Mouse (Mus musculus) stomach, postnatal 0 days (tissue): ENCODE results near the gene Nrxn3. TPM values are rescaled to one million over a fixed set of nuclear protein-coding genes. Genes with fewer than 3 reads are reported as not detected.

Experiments
- ATAC-seq: fragments of 200-750 bp; cut with Nextera tagmentation; 2 replicates; pipeline ENCODE4 v1.8.0; 2017; ENCODE audit not compliant: low FRiP score, low TSS enrichment
- DNase-seq: peaks from one replicate; pipeline ENCODE4 v3.0.0-alpha.2; 2016; ENCODE audit warnings: low spot score
- H3K27ac ChIP-seq: fragments of 300-500 bp; sonication (generic); replicated peaks from 2 replicates; pipeline ENCODE4 v1.5.1; 2014; ENCODE audit warnings: mild to moderate bottlenecking, control low read depth
- H3K27me3 ChIP-seq: fragments of 300-500 bp; sonication (generic); 2 replicates; pipeline ENCODE4 v1.6.1; 2014; ENCODE audit warnings: low read length; ENCODE audit not compliant: control insufficient read depth, insufficient read depth
- H3K36me3 ChIP-seq: fragments of 300-500 bp; sonication (generic); 2 replicates; pipeline ENCODE4 v1.6.1; 2014; ENCODE audit warnings: low read length, mixed read lengths; ENCODE audit not compliant: control insufficient read depth, insufficient read depth
- H3K4me1 ChIP-seq: fragments of 300-500 bp; sonication (generic); replicated peaks from 2 replicates; pipeline ENCODE4 v1.6.1; 2014; ENCODE audit warnings: antibody characterized with exemption; ENCODE audit not compliant: control insufficient read depth, insufficient read depth
- H3K4me2 ChIP-seq: fragments of 300-500 bp; sonication (generic); replicated peaks from 2 replicates; pipeline ENCODE4 v1.6.1; 2014; ENCODE audit warnings: low read depth, mild to moderate bottlenecking, control low read depth, moderate library complexity
- H3K4me3 ChIP-seq: fragments of 300-500 bp; sonication (generic); 2 replicates; pipeline ENCODE4 v1.5.1; 2014; ENCODE audit warnings: low read depth, low read length, control low read depth
- H3K9ac ChIP-seq: fragments of 300-500 bp; sonication (generic); 2 replicates; pipeline ENCODE4 v1.6.1; 2014; ENCODE audit warnings: mild to moderate bottlenecking, low read length, control low read depth, mixed read lengths
- H3K9me3 ChIP-seq: fragments of 300-500 bp; sonication (generic); 2 replicates; pipeline ENCODE4 v1.6.1; 2016; ENCODE audit warnings: low read length; ENCODE audit not compliant: control insufficient read depth
- CTCF ChIP-seq: IDR thresholded peaks from 2 replicates; pipeline ENCODE4 v1.5.1; 2016; ENCODE audit warnings: antibody characterized with exemption, low read depth, mild to moderate bottlenecking, moderate library complexity
- EP300 ChIP-seq: optimal IDR thresholded peaks from 2 replicates; pipeline ENCODE3; 2016; ENCODE audit warnings: antibody characterized with exemption
- WGBS: fragments of 180-500 bp; shearing (Covaris S2); extraction: QIAGEN DNeasy Blood & Tissue Kit; methylation state at CpG from one replicate; pipeline ENCODE4 v1.1.7; 2014; 5-methylcytosine and 5-hydroxymethylcytosine counted together
- polyA plus RNA-seq: library from polyadenylated mRNA; unstranded; fragments of >200 nt; fragmentation: Nextera tagmentation; extraction: Ambion mirVana; gene quantifications from 2 replicates; pipeline ENCODE4 v1.2.1, GENCODE M21; 2015

Gene Nrxn3
- polyA plus RNA-seq, 1 experiment from 2014 or later, result 1.0 TPM

GRCm38 (mm10) chr12:89505121-89505764 lies 782.6 kb downstream of the Nrxn3 start:
- no peak overlapping the region for H3K4me2 ChIP-seq
- TF ChIP-seq EP300 (no peak), CTCF (peak; percentile 89)
- no peaks in the 10 kb centered on the region for H3K9me3 ChIP-seq
- peak; percentile 23 for DNase-seq
- H3K27me3 ChIP-seq, result no peaks in the 10 kb centered on the region
- H3K27ac ChIP-seq, result no peak overlapping the region
- no peak for ATAC-seq
- H3K4me3 ChIP-seq, result no peak overlapping the region
- H3K4me1 ChIP-seq, result no peaks in the 10 kb centered on the region
- H3K36me3 ChIP-seq, result no peaks in the 10 kb centered on the region
- no peak overlapping the region for H3K9ac ChIP-seq
- WGBS, result 31% methylated on average over 2 of the region's 2 CpGs

GRCm38 (mm10) chr12:89508970-89509369 lies 786.3 kb downstream of the Nrxn3 start:
- DNase-seq (no peak), ATAC-seq (no peak)
- Histone ChIP-seq H3K9me3 (no peaks in the 10 kb centered on the region), H3K36me3 (no peaks in the 10 kb centered on the region), H3K4me2 (no peak overlapping the region), H3K27ac (no peak overlapping the region), H3K27me3 (no peaks in the 10 kb centered on the region), H3K4me1 (no peaks in the 10 kb centered on the region), H3K4me3 (no peak overlapping the region), H3K9ac (no peak overlapping the region)
- TF ChIP-seq EP300 (no peak), CTCF (no peak)

- TF ChIP-seq EP300 (no peak), CTCF (peak; percentile 94)
- ATAC-seq (no peak), DNase-seq (peak; percentile 27)
- Histone ChIP-seq H3K27ac (no peak overlapping the region), H3K9me3 (no peaks in the 10 kb centered on the region), H3K9ac (no peak overlapping the region), H3K4me1 (no peaks in the 10 kb centered on the region), H3K4me3 (no peak overlapping the region), H3K4me2 (no peak overlapping the region), H3K36me3 (no peaks in the 10 kb centered on the region), H3K27me3 (no peaks in the 10 kb centered on the region)
- 34% methylated on average over 7 of the region's 7 CpGs for WGBS
These were observed 791.1 kb downstream of the Nrxn3 start for GRCm38 (mm10) chr12:89513759-89514158.

- H3K9ac ChIP-seq, result no peak overlapping the region
- no peak overlapping the region for H3K4me2 ChIP-seq
- H3K27me3 ChIP-seq, result no peaks in the 10 kb centered on the region
- 77% methylated on average over 6 of the region's 6 CpGs for WGBS
- DNase-seq (no peak), ATAC-seq (no peak)
- TF ChIP-seq CTCF (no peak), EP300 (no peak)
- no peaks in the 10 kb centered on the region for H3K36me3 ChIP-seq
- H3K4me1 ChIP-seq, result no peaks in the 10 kb centered on the region
- H3K9me3 ChIP-seq, result no peaks in the 10 kb centered on the region
- no peak overlapping the region for H3K27ac ChIP-seq
- no peak overlapping the region for H3K4me3 ChIP-seq
These were observed 793.4 kb downstream of the Nrxn3 start for GRCm38 (mm10) chr12:89516046-89516445.

GRCm38 (mm10) chr12:89530679-89531350 lies 808.1 kb downstream of the Nrxn3 start:
- 29% methylated on average over 4 of the region's 4 CpGs for WGBS
- H3K9ac ChIP-seq, result no peak overlapping the region
- no peaks in the 10 kb centered on the region for H3K36me3 ChIP-seq
- no peak overlapping the region for H3K4me2 ChIP-seq
- no peak overlapping the region for H3K4me3 ChIP-seq
- H3K27ac ChIP-seq, result no peak overlapping the region
- ATAC-seq, result no peak
- no peak for TF ChIP-seq EP300
- TF ChIP-seq CTCF, result peak; percentile 68
- DNase-seq, result no peak
- no peaks in the 10 kb centered on the region for H3K4me1 ChIP-seq
- H3K9me3 ChIP-seq, result no peaks in the 10 kb centered on the region
- no peaks in the 10 kb centered on the region for H3K27me3 ChIP-seq

GRCm38 (mm10) chr12:89551291-89551690 lies 828.6 kb downstream of the Nrxn3 start:
- ATAC-seq, result no peak
- Histone ChIP-seq H3K9me3 (no peaks in the 10 kb centered on the region), H3K4me1 (no peaks in the 10 kb centered on the region), H3K27ac (no peak overlapping the region), H3K36me3 (no peaks in the 10 kb centered on the region), H3K4me3 (no peak overlapping the region), H3K9ac (no peak overlapping the region), H3K4me2 (no peak overlapping the region), H3K27me3 (no peaks in the 10 kb centered on the region)
- 36% methylated on average over 2 of the region's 2 CpGs for WGBS
- DNase-seq, result no peak
- TF ChIP-seq EP300 (no peak), CTCF (no peak)
